Mouse (Mus musculus): ENCODE results near the gene Mcoln1.

Mcoln1 gene

DNA sequence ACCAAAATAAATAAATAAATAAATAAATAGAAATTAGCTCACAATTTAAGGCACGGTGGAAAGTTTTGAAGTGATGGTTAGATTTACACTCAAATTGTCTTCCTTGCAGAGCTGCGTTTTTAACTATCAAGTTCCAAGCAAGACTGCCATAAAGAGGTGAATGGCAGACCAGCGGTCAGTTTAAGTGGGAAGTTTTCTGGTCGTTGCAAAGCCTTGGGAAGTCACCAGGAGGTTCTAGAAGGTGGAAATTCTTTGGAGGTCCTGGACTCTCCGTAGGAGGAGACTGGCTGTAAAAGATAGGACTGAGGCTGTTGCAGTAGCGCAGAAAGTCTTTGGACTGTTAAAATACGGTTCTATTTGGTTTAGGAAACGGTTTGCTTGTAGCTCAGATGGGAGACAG lies 506 bp upstream of the Mcoln1 start:
- no peak for DNase-seq

DNA sequence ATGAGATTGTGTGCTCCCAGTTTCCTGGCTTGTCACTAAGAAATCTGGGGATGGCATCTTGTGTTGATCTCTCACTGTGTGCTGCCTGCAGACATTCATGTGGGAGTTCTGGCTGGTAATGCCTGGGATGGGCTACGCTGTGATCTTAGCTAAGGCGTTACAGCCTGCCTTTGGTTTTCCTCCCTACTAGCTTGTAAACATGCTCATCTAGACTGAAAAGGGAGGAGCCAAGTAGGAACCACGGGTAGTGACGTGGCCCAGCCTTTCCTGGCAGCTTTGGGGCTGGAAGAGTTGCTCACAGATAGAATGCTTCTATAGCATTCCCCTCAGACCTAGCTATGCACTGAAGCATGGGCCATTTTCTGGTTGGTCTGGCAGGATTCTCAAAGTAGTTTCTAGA lies 2.0 kb downstream of the Mcoln1 start:
- DNase-seq = no peak

DNA sequence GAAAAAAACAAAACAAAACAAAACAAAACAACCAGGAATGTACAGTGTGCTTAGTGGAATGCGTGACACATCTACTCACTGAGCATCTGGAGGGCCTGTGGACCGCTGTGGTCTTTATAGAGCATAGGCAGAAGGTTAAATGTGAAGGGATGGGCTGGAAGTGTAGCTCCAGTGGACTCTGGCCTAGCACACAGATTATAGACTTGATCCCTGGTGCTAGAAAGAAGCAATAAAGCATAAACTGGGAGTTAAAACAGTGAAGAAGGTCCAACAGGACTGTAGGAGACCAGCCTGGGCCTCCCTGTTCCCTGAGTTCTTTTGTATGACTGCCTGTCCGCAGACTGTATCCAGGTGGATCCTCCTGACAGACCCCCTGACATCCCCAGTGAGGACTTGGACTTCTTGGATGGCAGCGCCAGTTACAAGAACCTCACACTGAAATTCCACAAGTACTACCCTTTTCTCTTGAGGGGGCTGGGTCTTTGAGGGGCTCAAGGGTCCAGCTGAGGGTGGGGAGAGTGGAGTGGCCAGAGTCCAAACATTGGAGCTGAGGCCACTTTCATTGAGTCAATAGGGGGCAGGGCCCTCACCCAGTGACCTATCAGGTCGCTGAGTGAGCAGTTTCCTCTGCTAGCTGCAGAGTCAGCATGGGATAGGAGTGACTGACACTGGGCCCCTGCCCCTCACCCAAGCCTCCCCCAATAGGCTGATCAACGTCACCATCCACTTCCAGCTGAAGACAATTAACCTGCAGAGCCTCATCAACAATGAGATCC lies 7.9 kb downstream of the Mcoln1 start:
- DNase-seq = no peak

DNA sequence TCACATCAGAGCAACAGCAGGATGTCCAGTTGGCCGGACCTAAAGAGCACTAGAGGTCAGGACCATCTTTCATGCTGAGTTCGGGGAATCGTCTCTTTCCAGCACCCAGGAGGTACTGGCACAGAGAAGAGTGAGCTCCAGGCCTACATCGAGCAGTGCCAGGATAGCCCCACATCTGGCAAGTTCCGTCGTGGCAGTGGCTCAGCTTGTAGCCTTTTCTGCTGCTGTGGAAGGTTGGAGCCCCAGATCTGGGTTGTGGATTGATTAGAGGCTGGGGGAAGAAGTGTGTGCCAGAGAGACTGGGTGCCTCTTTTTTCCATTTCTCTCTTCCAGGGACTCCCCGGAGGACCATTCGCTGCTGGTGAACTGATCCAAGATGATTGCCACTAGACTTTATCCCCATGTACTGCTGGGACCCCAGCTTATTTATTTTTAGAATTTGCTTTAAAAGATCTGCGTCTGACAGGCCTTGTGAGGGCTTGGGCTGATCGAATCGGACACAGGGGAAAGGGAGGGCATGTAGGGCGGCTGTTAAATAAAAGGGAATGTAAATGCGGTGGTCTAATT lies 14.5 kb downstream of the Mcoln1 start:
- no peak for DNase-seq

DNA sequence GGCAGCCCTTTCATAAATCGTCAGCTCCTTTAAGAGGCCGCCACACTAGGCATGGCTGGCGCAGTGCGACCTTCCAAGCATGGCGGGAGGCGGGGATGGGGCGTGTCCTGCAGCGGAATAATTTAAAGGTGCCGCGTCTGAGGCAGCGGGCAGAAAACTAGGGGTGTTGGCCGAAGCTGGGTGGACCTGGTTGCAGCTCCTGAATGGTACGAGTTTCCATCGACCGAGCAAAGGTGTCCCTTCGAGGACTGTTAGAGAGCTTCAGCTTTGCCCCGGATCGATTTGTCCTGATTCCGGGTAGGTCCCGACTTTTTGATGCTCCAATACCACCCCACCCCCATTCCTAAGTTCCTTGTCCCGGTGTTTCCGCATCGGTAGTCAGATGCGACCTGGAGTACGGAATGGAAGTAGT lies 15.0 kb downstream of the Mcoln1 start, which contains the start of gene Pnpla6:
Pnpla6 (plus strand) TSS at position 125 of the 412 bp plus-strand sequence.
- DNase-seq = peak; percentile 92

DNA sequence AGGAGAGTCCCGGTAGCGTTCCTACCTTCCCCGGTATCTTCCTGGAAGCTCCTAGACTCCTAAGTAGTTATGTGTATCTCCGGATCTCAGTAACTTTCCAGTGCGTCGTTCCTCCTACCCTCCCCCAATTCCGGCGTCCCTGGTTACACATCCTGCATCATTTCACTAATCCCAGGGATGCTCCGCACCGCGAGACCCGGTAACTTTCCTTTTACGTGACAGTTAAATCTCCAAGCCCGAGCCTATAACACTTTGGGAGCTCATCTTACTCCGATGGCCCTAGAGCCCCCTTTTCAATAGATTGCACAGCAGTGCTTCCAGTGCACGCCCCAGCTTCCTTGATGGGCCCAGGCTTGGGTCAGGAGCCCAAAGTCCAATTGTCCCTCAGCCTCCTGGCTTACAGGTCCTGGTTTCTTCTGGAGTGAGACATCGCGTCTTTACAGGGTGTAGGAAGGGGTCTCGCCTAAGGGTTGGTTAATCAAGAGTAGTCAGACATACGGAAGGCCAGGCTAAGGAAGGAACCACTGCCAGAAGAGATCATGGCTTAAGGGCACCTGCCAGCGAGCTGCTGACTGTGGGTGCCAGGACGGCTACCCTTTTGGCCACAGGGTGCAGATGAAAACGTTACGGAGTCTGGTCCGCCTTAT lies 15.6 kb downstream of the Mcoln1 start:
- DNase-seq = peak; percentile 66

DNA sequence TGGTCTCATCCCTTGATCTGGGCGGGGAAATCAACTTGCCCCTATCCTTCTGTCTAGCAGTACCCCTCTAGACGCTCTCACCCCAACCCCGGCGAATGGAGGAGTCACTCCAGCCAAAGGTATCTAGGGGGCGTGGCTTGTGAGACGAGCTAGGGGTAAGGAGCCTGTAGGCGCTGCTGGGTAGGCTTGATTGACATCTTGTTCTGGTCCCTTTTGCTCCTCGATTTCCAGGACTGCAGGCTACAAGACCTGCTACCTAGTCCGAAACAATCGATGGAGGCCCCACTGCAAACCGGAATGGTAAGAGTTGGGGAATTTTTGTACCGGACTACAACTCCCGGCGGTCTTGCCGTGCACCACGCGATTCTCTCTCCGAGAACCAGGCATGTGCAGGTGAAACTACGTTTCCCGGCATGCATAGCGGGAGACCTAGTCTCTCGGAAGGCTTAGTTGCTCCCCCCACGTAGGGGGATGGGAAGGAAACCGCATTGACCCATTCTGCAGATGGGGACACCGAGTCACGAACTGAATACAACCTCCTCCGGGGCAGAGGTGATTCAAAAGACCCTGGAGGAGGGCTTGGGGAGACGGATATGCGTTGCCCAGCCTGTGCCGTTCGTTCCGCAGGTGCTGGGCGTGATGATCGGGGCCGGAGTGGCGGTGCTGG lies 16.3 kb downstream of the Mcoln1 start:
- peak; percentile 97 for DNase-seq

DNA sequence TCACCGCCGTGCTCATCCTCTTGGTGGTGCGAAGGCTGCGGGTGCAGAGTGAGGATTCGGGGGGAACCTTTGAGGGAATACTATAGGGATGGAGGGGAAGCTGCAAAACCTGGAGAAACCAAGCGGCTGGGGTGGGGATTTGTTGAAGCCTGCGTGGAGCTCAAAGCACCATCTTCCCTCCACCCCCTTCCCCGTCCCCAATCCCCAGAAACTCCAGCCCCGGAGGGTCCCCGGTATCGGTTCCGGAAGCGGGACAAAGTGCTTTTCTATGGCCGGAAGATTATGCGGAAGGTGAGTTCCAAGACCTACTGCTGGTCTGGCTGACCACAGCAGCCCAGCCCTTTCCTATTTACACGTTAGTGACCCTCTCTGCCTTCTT lies 16.8 kb downstream of the Mcoln1 start:
- no peak for DNase-seq

DNA sequence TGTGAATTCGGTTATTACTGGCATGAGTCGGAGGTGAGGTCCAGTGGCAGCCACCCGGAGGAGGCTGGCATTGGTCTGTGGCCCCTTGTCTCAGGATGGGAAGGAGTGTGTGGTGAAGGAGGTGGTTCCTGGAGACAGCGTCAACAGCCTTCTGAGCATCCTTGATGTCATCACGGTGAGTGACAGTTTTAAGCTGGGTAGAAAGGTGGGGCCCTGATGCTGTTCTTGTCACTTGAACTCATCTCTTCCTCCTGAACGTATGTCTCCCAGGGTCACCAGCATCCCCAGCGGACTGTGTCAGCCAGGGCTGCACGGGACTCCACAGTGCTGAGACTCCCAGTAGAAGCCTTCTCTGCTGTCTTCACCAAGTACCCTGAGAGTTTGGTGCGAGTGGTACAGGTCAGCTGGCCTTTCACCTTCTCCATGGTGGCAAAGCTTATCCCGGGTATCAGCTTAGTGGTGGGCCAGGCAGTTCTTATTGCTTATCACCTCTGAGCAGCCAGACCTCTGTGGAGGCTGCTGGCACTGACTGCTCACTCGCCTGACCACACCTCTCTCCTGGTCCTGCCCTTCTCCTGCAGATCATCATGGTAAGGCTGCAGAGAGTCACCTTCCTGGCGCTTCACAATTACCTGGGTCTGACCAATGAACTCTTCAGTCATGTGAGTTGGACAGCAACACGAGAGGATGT lies 21.9 kb downstream of the Mcoln1 start:
- no peak for DNase-seq

DNA sequence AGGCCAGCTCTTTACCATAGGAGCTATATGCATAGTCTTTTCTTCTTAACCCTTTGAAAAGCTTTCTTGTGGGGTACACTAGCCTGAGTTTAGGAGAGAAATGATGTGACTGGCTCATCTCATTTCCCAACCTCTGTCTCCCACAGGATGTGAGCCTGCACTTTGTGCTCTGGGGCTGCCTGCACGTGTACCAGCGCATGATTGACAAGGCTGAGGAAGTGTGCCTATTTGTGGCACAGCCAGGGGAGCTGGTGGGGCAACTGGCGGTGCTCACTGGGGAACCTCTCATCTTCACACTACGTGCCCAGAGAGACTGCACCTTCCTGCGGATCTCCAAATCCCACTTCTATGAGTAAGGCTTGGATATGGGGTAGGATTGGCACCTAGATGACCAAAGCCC lies 30.6 kb downstream of the Mcoln1 start:
- DNase-seq = no peak

DNA sequence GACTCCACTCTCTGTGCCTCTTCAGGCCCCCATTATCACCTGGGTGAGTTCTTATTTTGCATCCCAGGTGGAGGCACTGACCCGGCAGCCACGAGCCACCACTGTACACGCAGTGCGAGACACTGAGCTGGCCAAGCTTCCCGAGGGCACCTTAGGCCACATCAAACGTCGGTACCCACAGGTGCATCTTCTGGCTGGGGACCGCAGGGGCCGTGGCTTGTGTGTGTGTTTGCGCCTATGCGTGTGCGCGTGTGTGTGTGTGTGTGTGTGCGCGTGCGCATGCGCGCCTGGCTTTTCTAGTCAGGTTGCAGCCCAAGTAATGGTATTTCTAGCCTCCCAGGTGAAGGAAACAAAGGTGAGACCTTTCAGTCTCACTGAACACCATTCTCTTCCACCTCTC lies 31.7 kb downstream of the Mcoln1 start:
- DNase-seq = no peak

DNA sequence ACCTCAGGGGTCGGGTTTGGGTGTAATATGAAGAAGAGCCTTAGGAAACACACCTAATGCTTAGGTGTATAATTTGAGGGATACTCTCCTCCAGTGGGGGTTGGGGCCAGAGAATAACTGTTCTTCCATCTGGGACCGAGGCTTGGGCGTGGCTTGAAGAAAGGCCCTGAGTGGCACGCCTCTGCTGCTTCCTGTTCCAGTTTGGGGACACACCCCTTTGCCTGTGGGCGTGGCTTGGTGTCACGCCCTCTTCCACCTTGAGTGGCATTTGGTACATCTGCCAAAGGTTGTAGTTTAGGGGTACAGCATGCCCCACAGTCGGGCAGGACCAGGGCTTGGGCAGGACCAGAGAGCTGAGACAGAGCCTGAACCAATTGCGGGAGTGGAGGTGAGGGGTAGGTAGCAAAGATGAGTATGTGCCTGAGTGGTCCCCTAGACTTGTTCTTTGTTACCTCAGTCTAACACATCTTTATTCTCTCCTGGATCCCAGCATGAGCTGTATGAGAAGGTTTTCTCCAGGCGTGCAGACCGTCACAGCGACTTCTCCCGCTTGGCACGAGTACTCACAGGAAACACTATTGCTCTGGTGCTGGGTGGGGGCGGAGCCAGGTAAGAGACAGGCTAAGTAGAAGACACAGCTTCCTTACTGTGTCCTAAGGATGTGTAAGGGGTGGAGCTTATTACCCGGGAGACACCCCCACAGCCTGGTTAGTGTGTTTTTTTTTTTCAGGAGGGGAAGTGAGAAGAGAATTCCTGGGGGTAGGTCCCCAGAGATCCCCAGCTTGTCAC lies 36.0 kb downstream of the Mcoln1 start:
- no peak for DNase-seq

DNA sequence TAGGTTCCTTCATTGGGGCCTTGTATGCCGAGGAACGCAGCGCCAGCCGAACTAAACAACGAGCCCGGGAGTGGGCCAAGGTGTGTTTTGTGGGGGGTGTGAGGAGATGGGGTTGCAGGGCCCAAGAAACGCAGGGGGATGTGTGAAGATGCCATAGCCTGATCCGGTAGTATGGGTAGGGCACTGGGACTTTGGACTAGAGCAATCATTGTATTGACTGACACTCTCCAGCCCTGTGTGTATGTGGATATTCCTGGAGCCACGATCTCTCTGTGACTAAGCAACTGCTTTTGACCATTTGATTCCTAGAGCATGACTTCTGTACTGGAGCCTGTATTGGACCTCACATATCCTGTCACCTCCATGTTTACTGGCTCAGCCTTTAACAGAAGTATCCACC lies 36.7 kb downstream of the Mcoln1 start:
- DNase-seq = no peak

DNA sequence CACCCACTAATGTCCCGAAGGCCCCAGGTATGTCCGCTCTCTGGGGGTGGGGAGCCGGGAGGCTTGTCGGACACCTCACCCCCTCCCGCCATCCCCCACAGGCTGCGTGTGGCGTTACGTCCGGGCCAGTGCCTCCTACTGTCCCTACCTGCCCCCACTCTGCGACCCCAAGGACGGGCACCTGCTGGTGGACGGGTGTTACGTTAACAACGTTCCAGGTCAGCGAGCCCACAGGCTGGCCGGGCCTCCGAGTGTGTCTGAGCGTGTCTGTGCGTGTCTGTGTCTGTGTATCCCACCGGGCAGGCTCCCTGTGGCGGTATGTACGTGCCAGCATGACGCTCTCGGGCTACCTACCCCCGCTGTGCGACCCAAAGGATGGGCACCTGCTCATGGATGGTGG lies 37.4 kb downstream of the Mcoln1 start:
- DNase-seq = no peak

DNA sequence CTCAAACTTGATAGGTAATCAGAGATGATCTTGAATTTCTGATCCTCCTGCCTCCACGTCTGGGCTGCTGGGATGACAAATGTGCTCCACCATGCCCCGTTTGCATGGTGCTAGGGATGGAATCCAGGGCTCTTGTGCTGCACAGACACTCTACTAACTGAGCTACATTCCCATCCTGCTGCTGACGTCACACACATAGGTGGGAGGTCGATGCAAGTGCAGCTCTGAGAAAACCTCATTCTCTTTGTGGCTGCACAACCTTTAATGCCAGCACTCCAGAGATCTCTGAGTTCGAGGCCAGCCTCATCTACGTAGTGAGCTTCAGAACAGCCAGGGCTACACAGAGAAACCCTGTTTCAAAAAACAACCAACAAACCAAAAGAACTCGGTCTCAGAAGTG lies 38.9 kb downstream of the Mcoln1 start:
- no peak for DNase-seq

DNA sequence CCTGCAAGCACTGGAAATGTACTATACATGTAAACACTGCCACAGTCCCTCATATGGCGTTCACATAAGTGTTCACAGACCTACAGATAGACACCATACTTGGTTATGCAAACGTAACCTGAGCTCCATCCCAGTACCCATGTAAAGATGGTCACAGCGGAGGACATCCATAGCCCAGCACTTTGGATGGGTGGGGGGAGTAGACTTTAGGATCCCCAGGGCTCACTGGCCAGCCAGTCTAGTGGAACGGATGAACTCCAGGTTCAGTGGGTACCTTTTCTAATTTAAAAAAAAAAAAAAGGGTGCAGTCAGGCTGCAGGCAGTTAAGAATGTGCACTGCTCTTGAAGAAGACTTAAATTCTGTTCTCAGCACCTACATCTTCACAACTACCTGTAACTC lies 39.8 kb downstream of the Mcoln1 start:
- no peak for DNase-seq

DNA sequence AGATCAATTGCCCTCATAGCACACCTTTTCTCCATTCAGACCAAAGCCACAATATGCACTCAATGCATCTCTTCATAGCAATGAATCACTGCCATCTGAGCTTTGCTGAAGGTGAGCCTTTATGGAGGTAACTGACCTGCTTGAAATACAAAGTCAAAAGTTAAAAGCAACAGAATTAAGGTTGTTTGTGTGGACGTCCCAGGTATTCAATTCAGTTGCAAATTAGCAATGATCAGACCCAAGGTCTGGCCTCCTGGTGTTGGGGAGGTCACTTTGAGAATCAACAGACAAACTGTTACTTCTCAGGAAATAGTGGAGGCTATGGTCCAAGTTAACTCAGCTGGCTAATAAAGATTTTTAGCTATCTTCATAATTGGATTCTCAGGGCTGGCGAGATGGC lies 46.3 kb downstream of the Mcoln1 start:
- no peak for DNase-seq

DNA sequence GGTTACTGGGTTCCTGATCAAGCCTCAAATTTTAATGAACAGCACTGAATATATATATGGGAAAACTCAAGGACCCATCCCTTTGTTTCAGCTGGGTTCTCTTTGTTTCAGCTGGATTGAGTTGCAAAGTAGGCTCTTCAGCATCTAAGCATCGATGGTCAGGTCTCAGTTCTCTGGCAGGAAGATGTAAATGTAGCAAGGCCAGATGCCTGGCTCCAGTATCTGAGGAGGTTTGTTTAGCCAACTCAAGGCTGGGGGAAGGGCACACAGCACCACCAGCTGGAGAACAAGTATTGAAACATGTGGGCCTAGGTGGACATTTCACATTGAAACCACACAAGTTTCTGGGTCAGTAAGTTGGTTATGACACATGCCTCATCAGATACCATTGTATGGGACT lies 52.0 kb downstream of the Mcoln1 start:
- DNase-seq = no peak

DNA sequence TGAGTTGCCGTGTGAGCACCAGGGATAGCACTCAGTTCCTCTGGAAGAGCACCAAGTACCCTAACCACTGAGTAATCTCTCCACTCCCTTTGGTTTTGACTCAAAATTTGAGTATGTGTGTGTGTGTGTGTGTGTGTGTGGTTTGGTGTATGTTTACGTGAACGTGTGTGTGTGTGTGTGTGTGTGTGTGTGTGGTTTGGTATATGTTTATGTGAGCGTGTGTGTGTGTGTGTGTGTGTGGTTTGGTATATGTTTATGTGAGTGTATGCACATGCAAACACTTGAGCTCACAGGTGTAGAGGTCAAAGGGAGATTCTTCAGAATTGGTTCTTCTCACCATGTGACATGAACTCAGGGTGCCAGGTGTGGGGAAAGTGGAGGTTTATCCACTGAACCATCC lies 55.9 kb downstream of the Mcoln1 start:
- no peak for DNase-seq
